Mouse (Mus musculus) liver, embryonic 11.5 days (tissue): ENCODE data around the gene Thada. TPM values are rescaled to one million over a fixed set of nuclear protein-coding genes. Genes with fewer than 3 reads are reported as not detected.

Source experiments
- ATAC-seq: fragments of 200-750 bp; cut with Nextera tagmentation; replicated peaks from 2 replicates; pipeline ENCODE4 v1.8.0; 2017; ENCODE audit warnings: moderate number of reproducible peaks, mild to moderate bottlenecking, moderate TSS enrichment, moderate library complexity; ENCODE audit not compliant: low FRiP score
- DNase-seq: peaks from one replicate; pipeline ENCODE4 v3.0.0-alpha.2; 2017; ENCODE audit warnings: low spot score
- H3K27ac ChIP-seq: fragments of 300-500 bp; sonication (generic); 2 replicates; pipeline ENCODE4 v1.5.1; 2014; ENCODE audit warnings: mild to moderate bottlenecking, low read depth, low read length, control low read depth
- H3K27me3 ChIP-seq: fragments of 300-500 bp; sonication (generic); replicated peaks from 2 replicates; pipeline ENCODE4 v1.6.1; 2014; ENCODE audit warnings: low read length, mixed read lengths; ENCODE audit not compliant: control insufficient read depth, insufficient read depth
- H3K36me3 ChIP-seq: fragments of 300-500 bp; sonication (generic); 2 replicates; pipeline ENCODE4 v1.6.1; 2014; ENCODE audit warnings: mild to moderate bottlenecking, low read length, moderate library complexity, mixed read lengths; ENCODE audit not compliant: control insufficient read depth, insufficient read depth
- H3K4me1 ChIP-seq: fragments of 300-500 bp; sonication (generic); replicated peaks from 2 replicates; pipeline ENCODE4 v1.6.1; 2014; ENCODE audit warnings: low read length, mixed read lengths; ENCODE audit not compliant: control insufficient read depth, insufficient read depth
- H3K4me2 ChIP-seq: fragments of 300-500 bp; sonication (generic); 2 replicates; pipeline ENCODE4 v1.6.1; 2014; ENCODE audit warnings: mild to moderate bottlenecking, control low read depth, moderate library complexity
- H3K4me3 ChIP-seq: fragments of 300-500 bp; sonication (generic); 2 replicates; pipeline ENCODE4 v1.5.1; 2014; ENCODE audit warnings: low read depth, low read length, control low read depth
- H3K9ac ChIP-seq: fragments of 300-500 bp; sonication (generic); 2 replicates; pipeline ENCODE4 v1.6.1; 2014; ENCODE audit warnings: low read depth, low read length, control low read depth
- H3K9me3 ChIP-seq: fragments of 300-500 bp; sonication (generic); 2 replicates; pipeline ENCODE4 v1.6.1; 2016; ENCODE audit warnings: low read length, inconsistent platforms, mixed read lengths; ENCODE audit not compliant: control insufficient read depth
- WGBS: fragments of 180-500 bp; shearing (Covaris S2); extraction: QIAGEN DNeasy Blood & Tissue Kit; methylation state at CpG from one replicate; pipeline ENCODE4 v1.1.7; 2014; 5-methylcytosine and 5-hydroxymethylcytosine counted together
- polyA plus RNA-seq: library from polyadenylated mRNA; unstranded; fragments of >200 nt; fragmentation: Nextera tagmentation; extraction: Ambion mirVana; gene quantifications from 2 replicates; pipeline ENCODE4 v1.2.1, GENCODE M21; 2014

Thada gene
- polyA plus RNA-seq, 1 experiment from 2014 or later, result 12.3 TPM

GRCm38 (mm10) chr17:84251426-84251825, 214.6 kb downstream of the Thada start:
- DNase-seq (no peak), ATAC-seq (no peak)
- H3K9me3 ChIP-seq, result no peaks in the 10 kb centered on the region
- WGBS, result 86% methylated on average over 3 of the region's 3 CpGs
- 0 out of 2 replicates have a peak, but pooled peaks cover 6% of the 10 kb centered on the region for H3K36me3 ChIP-seq
- H3K4me1 ChIP-seq, result peaks cover 5% of the 10 kb centered on the region; the same call in 1 of the 2 replicates
- no peak overlapping the region for H3K9ac ChIP-seq
- no peak overlapping the region for H3K4me3 ChIP-seq
- H3K4me2 ChIP-seq, result no peak overlapping the region
- H3K27ac ChIP-seq, result no peak overlapping the region
- no peaks in the 10 kb centered on the region for H3K27me3 ChIP-seq

GRCm38 (mm10) chr17:84244182-84244920, 221.7 kb downstream of the Thada start:
- Histone ChIP-seq H3K36me3 (0 out of 2 replicates have a peak, but pooled peaks cover 2% of the 10 kb centered on the region), H3K9ac (no peak overlapping the region), H3K9me3 (no peaks in the 10 kb centered on the region), H3K4me1 (no peaks in the 10 kb centered on the region), H3K4me3 (no peak overlapping the region), H3K4me2 (no peak overlapping the region), H3K27me3 (no peaks in the 10 kb centered on the region), H3K27ac (no peak overlapping the region)
- DNase-seq (no peak), ATAC-seq (no peak)
- 85% methylated on average over 18 of the region's 18 CpGs for WGBS

DNA sequence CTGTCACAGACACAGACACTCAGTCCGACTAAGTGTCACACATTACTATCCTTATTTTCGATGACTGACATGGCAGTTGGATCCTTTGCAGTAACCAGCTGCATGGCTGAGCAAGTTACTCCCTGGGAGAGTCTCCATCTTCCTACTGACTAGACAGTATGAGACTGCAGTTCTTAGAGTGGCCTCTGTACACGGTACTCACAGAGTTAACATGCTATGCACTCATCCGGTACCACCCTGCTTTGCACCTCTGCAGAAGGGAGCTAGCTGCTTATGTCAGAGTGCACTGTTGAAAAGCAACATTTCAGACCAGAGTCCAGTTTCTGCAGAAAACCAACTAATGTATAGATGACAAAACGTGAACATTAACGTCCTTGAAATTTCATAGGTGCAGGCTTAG, 222.2 kb downstream of the Thada start:
- H3K9me3 ChIP-seq, result no peaks in the 10 kb centered on the region
- no peak overlapping the region for H3K27ac ChIP-seq
- DNase-seq, result no peak
- 0 out of 2 replicates have a peak overlapping the region, but pooled peaks have one; percentile 7 for H3K9ac ChIP-seq
- no peak for ATAC-seq
- H3K4me2 ChIP-seq, result no peak overlapping the region
- H3K36me3 ChIP-seq, result 0 out of 2 replicates have a peak, but pooled peaks cover 2% of the 10 kb centered on the region
- no peak overlapping the region for H3K4me3 ChIP-seq
- no peaks in the 10 kb centered on the region for H3K27me3 ChIP-seq
- 84% methylated on average over 6 of the region's 6 CpGs for WGBS
- no peaks in the 10 kb centered on the region for H3K4me1 ChIP-seq

GRCm38 (mm10) chr17:84241308-84241957, 224.6 kb downstream of the Thada start:
- Histone ChIP-seq H3K36me3 (peaks cover 2% of the 10 kb centered on the region; the same call in 1 of the 2 replicates), H3K27ac (no peak overlapping the region), H3K9me3 (no peaks in the 10 kb centered on the region), H3K27me3 (no peaks in the 10 kb centered on the region), H3K4me1 (peaks cover 4% of the 10 kb centered on the region; the same call in 1 of the 2 replicates), H3K4me2 (no peak overlapping the region), H3K9ac (no peak overlapping the region), H3K4me3 (no peak overlapping the region)
- WGBS, result 89% methylated on average over 6 of the region's 6 CpGs
- DNase-seq (no peak), ATAC-seq (no peak)

DNA sequence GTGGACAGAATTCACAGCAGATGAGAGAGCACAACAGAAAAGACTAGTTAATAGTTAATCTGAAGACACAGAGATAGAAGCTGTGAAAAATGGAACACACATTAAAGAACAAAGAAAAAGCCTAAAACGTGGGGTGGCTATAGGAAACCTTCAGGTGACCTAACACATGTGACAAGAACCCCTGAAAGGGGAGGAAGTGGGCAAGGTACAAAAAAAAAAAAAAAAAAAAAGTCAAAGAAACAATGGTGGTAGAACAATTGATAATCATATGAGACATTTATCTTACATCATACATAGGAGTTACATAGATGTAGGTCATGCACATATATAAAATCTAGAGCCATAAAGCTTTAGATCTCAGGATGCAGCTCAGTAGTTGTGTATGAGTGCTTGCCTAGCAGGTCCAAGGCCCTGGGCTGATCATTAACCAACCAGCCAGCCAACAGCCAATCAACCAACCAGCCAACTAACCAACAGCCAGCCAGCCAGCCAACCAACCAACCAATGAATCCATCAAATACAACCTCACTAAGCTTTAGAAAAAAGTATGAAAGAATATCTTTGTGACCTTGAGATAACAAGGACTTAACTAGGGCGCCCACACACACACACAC, 226.2 kb downstream of the Thada start:
- H3K27ac ChIP-seq, result no peak overlapping the region
- no peak overlapping the region for H3K4me2 ChIP-seq
- DNase-seq (no peak), ATAC-seq (no peak)
- peaks cover 2% of the 10 kb centered on the region; the same call in 1 of the 2 replicates for H3K36me3 ChIP-seq
- no peak overlapping the region for H3K4me3 ChIP-seq
- H3K9ac ChIP-seq, result no peak overlapping the region
- peaks cover 16% of the 10 kb centered on the region; the same call in 1 of the 2 replicates for H3K4me1 ChIP-seq
- H3K9me3 ChIP-seq, result no peaks in the 10 kb centered on the region
- no peaks in the 10 kb centered on the region for H3K27me3 ChIP-seq
- 68% methylated on average over 2 of the region's 2 CpGs for WGBS

- Histone ChIP-seq H3K4me2 (no peak overlapping the region), H3K9me3 (no peaks in the 10 kb centered on the region), H3K9ac (no peak overlapping the region), H3K36me3 (peaks cover 2% of the 10 kb centered on the region; the same call in 1 of the 2 replicates), H3K27ac (no peak overlapping the region), H3K4me1 (peaks cover 16% of the 10 kb centered on the region; the same call in 1 of the 2 replicates), H3K4me3 (no peak overlapping the region), H3K27me3 (no peaks in the 10 kb centered on the region)
- no peak for ATAC-seq
- no peak for DNase-seq
- 85% methylated on average over 1 of the region's 1 CpGs for WGBS
Measured at GRCm38 (mm10) chr17:84238174-84238573, 227.8 kb downstream of the Thada start.

- Histone ChIP-seq H3K4me3 (no peak overlapping the region), H3K36me3 (peaks cover 2% of the 10 kb centered on the region; the same call in 1 of the 2 replicates), H3K9me3 (no peaks in the 10 kb centered on the region), H3K9ac (no peak overlapping the region), H3K27ac (no peak overlapping the region), H3K27me3 (no peaks in the 10 kb centered on the region), H3K4me2 (no peak overlapping the region), H3K4me1 (peaks cover 16% of the 10 kb centered on the region; the same call in 1 of the 2 replicates)
- DNase-seq (no peak), ATAC-seq (no peak)
- 79% methylated on average over 7 of the region's 7 CpGs for WGBS
Measured at GRCm38 (mm10) chr17:84236781-84237557, 229.0 kb downstream of the Thada start.

DNA sequence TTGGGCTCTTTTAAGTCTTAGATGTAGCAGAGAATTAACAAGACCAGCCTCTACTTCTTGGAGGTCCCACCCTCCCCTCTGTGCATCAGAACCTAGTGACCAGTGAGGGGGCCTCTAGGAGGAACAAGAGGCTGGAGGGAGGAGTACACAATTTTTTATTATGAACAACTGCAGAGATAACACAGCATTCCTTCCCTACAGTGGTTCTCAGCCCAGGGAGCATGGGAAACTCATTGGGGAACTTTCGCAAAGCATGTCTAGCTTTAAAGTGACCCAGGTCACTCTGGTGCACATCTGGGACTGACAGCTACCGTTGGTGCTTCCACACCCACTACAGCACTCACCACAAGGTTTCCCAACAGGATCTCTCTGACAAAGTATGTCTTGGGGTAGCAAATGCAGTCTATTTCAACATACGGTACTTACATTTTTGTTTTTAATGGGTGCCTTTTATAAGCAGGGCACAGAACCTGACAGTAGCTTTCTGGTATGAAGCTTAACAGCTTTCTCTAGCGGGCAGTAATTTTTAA, 230.5 kb downstream of the Thada start:
- Histone ChIP-seq H3K9ac (no peak overlapping the region), H3K4me2 (no peak overlapping the region), H3K27ac (no peak overlapping the region), H3K4me3 (no peak overlapping the region), H3K4me1 (peaks cover 16% of the 10 kb centered on the region; the same call in 1 of the 2 replicates), H3K36me3 (peaks cover 2% of the 10 kb centered on the region; the same call in 1 of the 2 replicates), H3K9me3 (no peaks in the 10 kb centered on the region), H3K27me3 (no peaks in the 10 kb centered on the region)
- DNase-seq (no peak), ATAC-seq (no peak)
- WGBS, result 83% methylated on average over 4 of the region's 4 CpGs
